Mouse (Mus musculus) bone marrow macrophage, adult 2 months (primary cell): ENCODE measurements at regions not wholly inside any gene's neighbourhood (a gene's known extent, or its start where the extent isn't known, plus 50 kb on each side); places are given as distances from the start of the nearest gene placed in this dataset.

Experiments used
- CTCF ChIP-seq: IDR thresholded peaks from 2 replicates; pipeline ENCODE4 v1.5.1; 2012; ENCODE audit warnings: low read depth, mild to moderate bottlenecking, low read length, moderate library complexity
- POLR2A ChIP-seq: IDR thresholded peaks from 2 replicates; pipeline ENCODE4 v1.6.1; 2012; ENCODE audit warnings: mild to moderate bottlenecking, low read depth, low read length, borderline replicate concordance

- no peak for TF ChIP-seq CTCF
- TF ChIP-seq POLR2A, result no peak
Measured at GRCm38 (mm10) chr2:168396316-168396715, 114.8 kb upstream of the Kcng1 start.
